Comparison of ENCODE assay signal across 8 mouse cellular contexts in genomic region chr17:50469543-50470431, GRCm38 (mm10). TPM values are rescaled to one million over a fixed set of nuclear protein-coding genes. Genes with fewer than 3 reads are reported as not detected.
DNase-seq lines count a peak whose midpoint lies in the region; ATAC-seq and TF ChIP-seq lines count a peak whose summit lies in the region.

No protein-coding gene starts in this region.

- DNase-seq in CD4-positive helper T cell, adult 2 months (ENCODE audit: low read depth, low spot score): peak; percentile 92
- DNase-seq in forebrain, embryonic 14.5 days (ENCODE audit: low spot score): peak; percentile 93
- peak; percentile 38 to 58 for DNase-seq in left cerebral cortex, adult 9 months (ENCODE audit: low spot score in 2 of 2)
- peak; percentile 17 to 52 for DNase-seq in spleen, adult 18-20 months
- DNase-seq in urinary bladder, adult 2 months (ENCODE audit: low spot score): no peak

- no peak for TF ChIP-seq POLR2A in bone marrow, adult 2 months (IDR thresholded peaks at IDR 0.05; ENCODE audit: borderline replicate concordance, control insufficient read depth, low read depth, low read length)

- H3K4me2 ChIP-seq in forebrain, embryonic 14.5 days (ENCODE audit: low read length): peak overlapping the region; percentile 47
- H3K4me2 ChIP-seq in hindbrain, embryonic 16.5 days (ENCODE audit: low read length): peak overlapping the region; percentile 60

- peak overlapping the region; percentile 63 for H3K4me3 ChIP-seq in bone marrow, adult 2 months (replicated peaks; ENCODE audit: control insufficient read depth, low read depth, low read length)
- peak overlapping the region; percentile 10 for H3K4me3 ChIP-seq in forebrain, embryonic 14.5 days (ENCODE audit: low read depth, low read length)
- peak overlapping the region; percentile 30 for H3K4me3 ChIP-seq in hindbrain, embryonic 16.5 days (ENCODE audit: low read length)
- peak overlapping the region; percentile 92 for H3K4me3 ChIP-seq in megakaryocyte, embryonic 14.5 days (replicated peaks)

- no peak for TF ChIP-seq CTCF in bone marrow, adult 2 months (IDR thresholded peaks at IDR 0.05; ENCODE audit: control insufficient read depth, insufficient read depth, low read length)

- 3% methylated on average over 13 of the region's 13 CpGs for WGBS in bone marrow, adult 2 months
- WGBS in forebrain, embryonic 14.5 days: 6% methylated on average over 13 of the region's 13 CpGs
- 8% methylated on average over 13 of the region's 13 CpGs for WGBS in hindbrain, embryonic 16.5 days

- H3K36me3 ChIP-seq in forebrain, embryonic 14.5 days (ENCODE audit: control insufficient read depth, insufficient read depth, low read length): no peaks in the 10 kb centered on the region
- no peaks in the 10 kb centered on the region for H3K36me3 ChIP-seq in hindbrain, embryonic 16.5 days (ENCODE audit: control insufficient read depth, insufficient read depth, low read length)
- no peaks in the 10 kb centered on the region for H3K36me3 ChIP-seq in megakaryocyte, embryonic 14.5 days (replicated peaks; ENCODE audit: low read length)

- no peaks in the 10 kb centered on the region for H3K9me3 ChIP-seq in forebrain, embryonic 14.5 days (replicated peaks; ENCODE audit: control insufficient read depth, low read length)
- no peaks in the 10 kb centered on the region for H3K9me3 ChIP-seq in hindbrain, embryonic 16.5 days (ENCODE audit: control insufficient read depth, low read length)
- H3K9me3 ChIP-seq in megakaryocyte, embryonic 14.5 days: peaks cover 5% of the 10 kb centered on the region; the same call in 1 of the 2 replicates

- no peaks in the 10 kb centered on the region; the same call in none of the 2 replicates for H3K4me1 ChIP-seq in bone marrow, adult 2 months (ENCODE audit: control insufficient read depth, insufficient read depth, low read length)
- H3K4me1 ChIP-seq in forebrain, embryonic 14.5 days (ENCODE audit: control insufficient read depth, insufficient read depth, low read length): peaks cover 14% of the 10 kb centered on the region
- H3K4me1 ChIP-seq in hindbrain, embryonic 16.5 days (ENCODE audit: control insufficient read depth, insufficient read depth, low read depth, low read length): peaks cover 14% of the 10 kb centered on the region
- peaks cover 33% of the 10 kb centered on the region for H3K4me1 ChIP-seq in megakaryocyte, embryonic 14.5 days

- H3K27ac ChIP-seq in bone marrow, adult 2 months (ENCODE audit: control insufficient read depth, insufficient read depth, low read depth, low read length, poor library complexity): peak overlapping the region; percentile 92
- H3K27ac ChIP-seq in forebrain, embryonic 14.5 days (ENCODE audit: low read depth, low read length): peak overlapping the region; percentile 80
- H3K27ac ChIP-seq in hindbrain, embryonic 16.5 days (ENCODE audit: low read depth, low read length): peak overlapping the region; percentile 72

- peak; percentile 93 for ATAC-seq in forebrain, embryonic 14.5 days
- ATAC-seq in hindbrain, embryonic 16.5 days: peak; percentile 86

- no peak overlapping the region for H3K9ac ChIP-seq in forebrain, embryonic 14.5 days (ENCODE audit: low read length)
- H3K9ac ChIP-seq in hindbrain, embryonic 16.5 days (ENCODE audit: low read depth, low read length): peak overlapping the region; percentile 50

- no peaks in the 10 kb centered on the region for H3K27me3 ChIP-seq in forebrain, embryonic 14.5 days (replicated peaks; ENCODE audit: control insufficient read depth, insufficient read depth, low read length)
- no peaks in the 10 kb centered on the region for H3K27me3 ChIP-seq in hindbrain, embryonic 16.5 days (replicated peaks; ENCODE audit: control insufficient read depth, insufficient read depth, low read length)
- H3K27me3 ChIP-seq in megakaryocyte, embryonic 14.5 days (replicated peaks): peaks cover 2% of the 10 kb centered on the region

RNA-seq across cellular contexts. Expression of gene Plcl2, which starts 39.4 kb away (rescaled TPM):
- 29.5 and 33.4 TPM in 2 replicates for polyA plus RNA-seq in bone marrow, adult 2 months (2011; ENCODE audit: insufficient read depth, insufficient read length, low replicate concordance, missing spikeins)
- polyA plus RNA-seq in forebrain, embryonic 14.5 days (2014; fragmentation: Nextera tagmentation; extraction: Ambion mirVana): 10.4 and 11.3 TPM in 2 replicates
- polyA plus RNA-seq in hindbrain, embryonic 16.5 days (2015; fragmentation: Nextera tagmentation; extraction: Ambion mirVana): 8.2 and 10.0 TPM in 2 replicates
- 1.2 and 3.1 TPM in 2 replicates for polyA plus RNA-seq in megakaryocyte, embryonic 14.5 days (2012; ENCODE audit: insufficient read depth, low replicate concordance)
- 2.4 and 3.7 TPM in 2 replicates for polyA plus RNA-seq in urinary bladder, adult 2 months (2012; rRNA removed)

Comparison
In these comparisons a context has a peak if more than half of its experiments do, and no peak if none do; other contexts are left out.
1. H3K4me3 ChIP-seq: peak in every context shown above with its lines; median percentile 92 in megakaryocyte, embryonic 14.5 days; 63 in bone marrow, adult 2 months; 30 in hindbrain, embryonic 16.5 days; 10 in forebrain, embryonic 14.5 days.